Mouse (Mus musculus) MN1 (cell line): Measurements from ENCODE around the gene Btnl10.
A peak's percentile ranks its signal among the peaks of the same experiment; 100 is the strongest.

Experiments
- DNase-seq: peaks from one replicate; pipeline ENCODE4 v3.0.0-alpha.2; 2016; ENCODE audit warnings: low spot score

Btnl10 gene

DNA sequence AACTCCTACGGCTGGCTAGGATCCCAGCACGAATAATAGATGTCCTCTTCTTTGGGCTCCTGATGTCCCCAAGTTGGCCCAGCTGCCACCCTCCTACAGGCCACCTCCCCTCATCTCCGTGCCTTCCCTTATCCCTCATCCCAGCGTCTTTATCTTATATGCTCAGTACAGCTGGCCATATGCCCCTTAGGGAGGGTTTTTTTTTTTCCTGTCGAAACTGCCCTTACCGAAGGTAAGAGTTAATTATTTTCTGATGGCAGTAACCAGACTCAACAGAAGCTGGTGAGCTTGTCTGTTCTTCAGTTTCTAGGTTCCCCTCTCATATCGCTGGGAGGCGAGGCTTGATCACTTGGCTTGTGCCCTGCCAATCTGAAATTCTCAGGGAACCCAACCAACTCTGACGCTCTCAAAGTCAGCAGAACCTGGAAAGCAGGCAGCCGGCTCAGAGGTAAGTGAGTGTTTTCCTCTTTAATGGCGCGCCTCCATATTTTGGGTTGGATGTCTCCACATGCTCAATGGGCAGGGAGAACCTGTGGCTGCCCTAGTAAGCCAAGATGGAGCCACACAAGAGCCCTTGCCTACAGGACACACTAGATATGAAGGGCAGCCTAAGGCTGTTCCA lies at the start of gene Btnl10:
Gene Btnl10, plus strand, starts transcription at position 164 of the 622 bp plus-strand sequence.
- no peak for DNase-seq

DNA sequence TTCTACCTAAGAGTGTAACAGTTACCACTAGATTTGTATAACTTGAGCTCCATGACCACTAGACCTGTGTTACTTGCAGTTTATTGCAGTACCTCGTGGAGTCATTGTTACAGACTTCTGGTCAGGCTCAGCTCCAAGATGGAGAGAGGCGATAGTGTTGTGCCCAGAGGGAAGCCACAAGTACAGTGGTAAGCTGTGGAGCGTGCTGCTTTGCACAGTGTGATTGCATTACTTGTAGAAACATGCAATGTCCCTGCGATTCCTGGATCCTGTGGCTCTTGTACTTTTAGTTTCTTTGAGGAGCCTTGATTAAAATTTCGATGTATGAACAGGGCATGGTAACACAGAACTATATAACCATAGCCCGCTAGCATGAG lies 49.8 kb upstream of the Btnl10 start:
- no peak for DNase-seq

DNA sequence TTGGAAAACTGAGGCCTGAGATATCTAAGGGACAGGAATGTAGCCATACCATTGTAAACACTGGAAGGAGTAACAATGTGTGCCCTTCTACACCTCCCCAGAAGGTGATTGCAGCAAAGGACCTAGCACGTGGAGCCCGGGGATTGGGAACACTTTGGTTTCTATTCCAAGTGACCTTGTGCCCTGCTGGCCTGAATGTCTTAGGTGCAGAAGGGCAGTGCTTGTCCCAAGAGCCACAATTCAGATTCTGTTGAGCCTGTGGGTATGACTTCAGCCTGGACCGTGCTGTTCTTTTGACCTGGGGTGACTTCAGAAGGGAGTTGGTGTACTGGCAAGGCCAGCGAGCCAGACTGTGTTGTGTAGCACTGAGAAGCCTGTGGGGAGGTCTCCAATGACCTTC lies 46.7 kb upstream of the Btnl10 start:
- no peak for DNase-seq

DNA sequence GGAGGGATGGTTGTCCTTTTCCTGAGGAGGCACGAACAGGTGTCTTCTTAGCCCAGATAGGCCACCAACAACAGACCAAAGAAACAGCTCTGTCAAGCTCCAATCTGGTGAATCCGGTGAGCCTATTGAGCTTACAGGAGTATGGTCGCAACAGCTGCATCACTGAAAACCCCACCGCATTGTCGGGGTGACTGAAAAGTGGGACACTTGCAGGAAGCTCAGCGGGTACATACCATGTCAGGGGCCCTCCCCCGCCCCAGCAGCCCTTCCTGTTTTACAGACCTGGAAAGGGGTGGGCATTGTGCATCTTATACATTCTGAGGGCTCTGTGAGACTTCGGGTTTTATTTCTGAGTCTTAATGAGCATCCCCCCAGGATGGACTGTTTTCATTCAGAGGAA lies 34.0 kb upstream of the Btnl10 start:
- DNase-seq = no peak

DNA sequence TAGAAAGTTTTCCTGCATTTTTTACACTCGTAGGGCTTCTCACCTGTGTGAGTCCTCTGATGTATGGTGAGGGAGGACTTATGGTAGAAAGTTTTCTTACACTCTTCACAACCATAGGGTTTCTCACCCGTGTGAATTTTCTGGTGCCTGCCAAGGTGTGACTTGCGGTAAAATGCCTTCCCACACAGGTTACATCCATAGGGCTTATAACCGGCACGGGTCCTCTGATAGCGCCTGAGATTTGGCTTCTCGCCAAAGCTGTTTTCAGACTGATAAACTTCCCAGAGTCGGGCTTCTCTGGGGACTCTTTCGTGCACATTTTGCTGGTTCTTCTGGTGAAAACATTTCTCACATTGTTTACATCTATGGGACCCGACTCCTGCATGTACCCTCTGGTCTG lies 27.2 kb upstream of the Btnl10 start:
- no peak for DNase-seq

DNA sequence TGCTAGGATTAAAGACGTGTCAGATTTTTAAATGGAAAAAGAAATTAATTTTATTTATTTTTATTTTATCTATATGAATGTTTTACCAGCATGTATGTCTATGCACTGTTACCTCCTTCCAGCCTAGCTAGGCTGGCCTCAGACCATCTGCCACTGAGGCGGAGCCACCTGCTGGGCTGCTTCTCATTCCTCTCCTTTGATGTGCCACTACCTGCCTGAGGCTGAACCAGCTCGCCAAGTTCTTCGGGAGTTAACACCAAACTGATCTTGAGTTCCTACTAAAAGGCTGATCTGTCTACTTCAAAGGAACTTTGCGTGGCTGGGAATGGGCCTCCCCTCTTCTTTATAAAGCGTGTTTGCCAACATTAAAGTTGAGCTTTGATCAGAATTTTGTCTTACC lies 23.3 kb upstream of the Btnl10 start:
- no peak for DNase-seq

DNA sequence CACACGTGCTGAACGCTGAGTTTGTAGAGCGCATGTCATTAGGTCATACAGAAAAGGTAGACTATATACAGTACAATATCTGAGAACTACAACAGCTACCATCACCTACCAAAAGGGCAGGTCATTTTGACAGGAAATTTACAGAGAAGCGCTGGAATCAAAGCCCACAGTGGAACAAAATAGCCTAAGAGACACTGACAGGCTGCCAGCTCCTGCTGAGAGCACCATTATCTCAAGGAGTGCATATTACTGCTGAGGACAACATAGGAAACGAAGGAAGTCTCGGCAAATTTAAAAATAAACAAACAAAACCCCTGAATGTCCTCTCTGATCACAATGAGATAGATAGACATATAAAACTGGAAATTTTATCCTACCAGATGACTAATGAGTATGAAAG lies 20.2 kb upstream of the Btnl10 start:
- no peak for DNase-seq

DNA sequence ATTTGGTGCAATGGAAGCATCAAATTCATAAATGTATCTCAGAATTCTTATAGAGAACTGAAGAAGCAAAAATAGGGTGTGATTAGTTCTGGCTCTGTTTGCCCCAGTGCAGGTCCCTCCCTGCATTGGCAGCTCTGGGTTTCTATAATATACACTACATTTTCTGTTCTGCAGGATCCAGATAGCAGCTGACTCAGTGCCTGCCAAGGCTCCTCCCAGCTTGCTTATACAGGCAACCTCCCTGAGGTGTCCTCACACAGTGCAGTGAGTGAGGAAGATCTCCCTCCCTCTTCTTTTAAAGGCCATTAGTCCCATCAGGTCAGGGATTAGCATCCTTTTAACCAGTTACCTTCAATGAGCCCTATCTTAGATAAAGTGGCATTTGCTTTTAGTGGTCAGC lies 16.6 kb upstream of the Btnl10 start:
- DNase-seq = no peak

DNA sequence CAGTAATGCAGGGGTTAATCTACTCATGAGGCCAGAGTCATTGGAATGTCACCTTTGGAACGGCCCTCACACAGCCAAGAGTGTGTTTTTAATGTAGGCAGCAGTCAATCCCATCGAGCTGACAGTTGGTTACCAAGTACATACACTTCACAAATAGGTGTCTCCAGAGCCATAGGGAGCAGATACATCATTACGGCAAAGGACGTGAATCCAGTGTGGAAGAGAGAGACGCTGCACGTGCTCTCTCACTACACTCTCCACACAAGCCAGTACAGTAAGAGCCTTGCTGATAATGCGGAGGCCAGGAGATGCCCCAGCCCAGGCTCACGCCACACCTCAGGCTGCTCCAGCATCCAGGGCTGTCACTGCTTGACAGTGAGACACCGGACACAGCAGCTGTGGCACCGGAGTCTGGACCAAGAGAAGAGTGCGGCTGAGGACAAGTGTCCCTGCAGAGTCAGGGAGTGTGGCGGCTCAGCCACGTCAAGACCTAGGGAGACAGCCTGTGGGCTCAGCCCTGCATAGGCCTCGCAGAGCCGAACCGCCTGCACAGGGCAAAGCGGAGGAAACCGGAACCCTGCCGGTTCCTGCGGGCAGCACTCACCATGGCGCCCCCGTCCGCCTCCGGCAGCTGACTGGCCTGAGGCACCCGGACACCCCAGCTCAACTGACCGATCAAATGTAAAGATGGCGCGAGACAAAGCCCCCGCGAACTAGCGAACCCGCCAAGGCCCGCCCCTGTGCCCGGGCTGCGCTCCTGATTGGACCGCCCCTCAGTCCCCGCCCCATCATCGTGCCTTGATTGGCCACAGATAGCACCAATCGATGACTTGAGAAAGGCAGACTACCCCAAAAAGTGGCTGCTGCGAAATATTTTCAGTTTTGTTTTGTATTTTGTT lies 13.9 kb upstream of the Btnl10 start, which contains the start of gene Zfp39:
Gene Zfp39, minus strand, starts transcription at position 715 of the 899 bp plus-strand sequence.
- peak; percentile 95 for DNase-seq

DNA sequence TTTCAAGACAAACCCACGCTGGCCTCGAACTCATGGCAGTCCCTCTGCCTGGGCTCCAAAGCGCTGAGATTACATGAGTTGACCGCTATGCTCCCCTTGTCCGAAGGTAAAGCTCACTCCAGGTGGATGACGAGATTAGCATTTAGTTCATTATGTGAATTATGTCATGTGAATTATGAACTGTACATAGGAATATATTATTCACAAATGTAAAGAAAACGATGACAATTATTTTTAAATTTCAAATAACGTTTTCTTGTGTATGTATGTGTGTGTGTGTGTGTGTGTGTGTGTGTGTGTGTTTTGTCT lies 13.3 kb upstream of the Btnl10 start:
- no peak for DNase-seq

DNA sequence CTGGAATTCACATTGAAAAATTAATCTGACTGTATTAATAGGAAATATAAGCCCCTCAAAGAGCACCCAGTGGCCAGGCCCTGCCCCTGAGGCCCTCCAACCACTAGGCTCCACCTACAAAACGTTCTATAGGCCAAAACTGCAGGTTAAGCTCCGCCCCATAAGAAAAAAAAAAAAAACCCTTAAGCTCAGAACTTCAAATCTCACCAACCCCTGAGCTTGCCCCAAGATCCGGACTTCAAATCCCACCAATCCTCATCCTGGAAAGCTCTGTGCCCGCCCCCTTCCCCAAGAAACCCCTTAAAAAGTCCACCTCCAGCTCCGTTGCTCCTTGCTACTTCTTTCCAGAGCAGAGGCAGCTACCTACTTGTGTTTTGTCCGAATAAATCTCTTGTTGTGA lies 12.9 kb upstream of the Btnl10 start:
- no peak for DNase-seq

DNA sequence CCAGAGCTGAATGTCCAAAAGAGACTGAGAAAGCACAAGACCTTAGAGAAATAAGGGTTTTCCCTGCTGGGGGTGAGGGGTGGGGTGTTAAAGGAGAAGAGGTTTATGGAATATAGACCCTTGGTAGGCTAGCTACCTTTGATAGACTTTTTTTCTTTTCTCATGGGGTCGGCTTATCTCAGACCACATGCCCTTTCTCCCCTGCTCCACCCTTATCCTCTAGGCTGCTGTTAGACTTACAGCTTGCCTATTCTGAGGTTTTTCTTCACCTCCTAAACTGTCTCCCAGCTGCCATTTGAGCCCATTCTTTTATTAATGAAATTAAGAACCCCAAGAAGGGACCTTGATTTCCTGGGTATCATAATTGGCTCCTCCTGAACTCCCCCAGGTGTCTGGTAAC lies 3.9 kb upstream of the Btnl10 start:
- no peak for DNase-seq

DNA sequence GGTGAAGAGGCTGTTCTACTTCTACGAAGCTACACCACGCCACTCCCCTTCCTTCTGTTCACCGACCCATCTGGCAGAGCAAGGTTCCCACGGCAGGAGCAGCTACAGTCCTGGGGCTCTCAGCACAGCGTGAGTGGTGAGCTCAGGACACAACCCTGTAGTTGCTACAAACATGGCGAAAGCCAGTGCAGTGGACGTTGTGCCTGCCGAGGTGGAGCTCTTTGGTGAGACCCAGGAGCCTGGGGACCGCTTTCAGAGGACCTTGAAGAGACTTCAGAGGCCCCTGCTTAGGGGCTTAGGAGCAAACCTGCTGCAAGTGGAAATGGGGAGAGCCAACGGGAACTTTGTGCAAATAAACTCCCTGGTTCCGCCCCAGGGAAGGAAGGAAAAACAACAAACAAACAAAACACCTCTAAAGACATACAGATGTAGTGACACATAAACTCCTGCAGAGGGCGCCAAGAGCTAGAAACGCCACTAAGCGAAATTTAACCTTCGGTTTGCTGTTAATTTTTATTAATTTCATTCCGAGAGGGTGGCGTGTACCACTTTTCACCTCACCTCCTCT lies 3.2 kb upstream of the Btnl10 start:
- DNase-seq = peak; percentile 75

DNA sequence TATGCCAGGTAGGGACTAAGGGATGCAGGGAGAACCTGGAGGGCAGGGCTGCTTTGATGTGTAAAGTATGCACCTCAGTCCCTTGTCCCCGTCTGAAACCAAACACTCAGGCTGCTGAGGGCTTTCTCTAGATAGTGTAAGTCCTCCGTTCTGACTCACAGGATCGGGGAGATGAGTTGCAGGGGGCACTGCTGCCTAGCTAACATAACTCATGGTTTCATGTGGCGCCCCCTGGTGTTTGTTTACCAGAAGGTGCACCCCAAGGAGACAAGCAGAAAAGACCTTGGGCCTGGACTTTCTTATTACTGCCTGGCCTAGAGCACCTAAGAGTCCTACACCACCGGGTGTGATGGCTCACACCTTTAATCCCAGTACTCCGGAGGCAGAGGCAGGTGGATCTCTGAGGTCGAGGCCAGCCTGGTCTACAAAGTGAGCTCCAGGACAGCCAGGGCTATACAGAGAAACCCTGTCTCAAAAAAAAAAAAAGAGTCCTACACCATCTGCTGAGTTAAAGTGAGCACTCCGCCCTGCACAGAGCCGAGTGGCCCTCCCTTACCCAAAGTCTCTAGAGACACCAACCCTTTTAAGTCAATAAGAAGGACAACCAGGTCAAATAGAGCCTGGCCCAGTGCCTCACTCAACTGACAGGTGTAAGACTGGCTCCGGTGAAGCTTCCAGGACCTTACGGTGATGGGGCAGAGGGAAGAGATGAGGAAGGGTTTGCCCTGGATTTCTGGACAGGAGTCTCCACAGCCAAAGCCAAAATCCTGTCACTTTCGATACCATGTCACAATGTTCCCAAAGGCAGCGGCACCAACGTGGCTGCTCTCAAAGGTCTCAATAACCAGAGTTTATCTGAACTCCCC lies 596 bp upstream of the Btnl10 start:
- peak; percentile 49 for DNase-seq

DNA sequence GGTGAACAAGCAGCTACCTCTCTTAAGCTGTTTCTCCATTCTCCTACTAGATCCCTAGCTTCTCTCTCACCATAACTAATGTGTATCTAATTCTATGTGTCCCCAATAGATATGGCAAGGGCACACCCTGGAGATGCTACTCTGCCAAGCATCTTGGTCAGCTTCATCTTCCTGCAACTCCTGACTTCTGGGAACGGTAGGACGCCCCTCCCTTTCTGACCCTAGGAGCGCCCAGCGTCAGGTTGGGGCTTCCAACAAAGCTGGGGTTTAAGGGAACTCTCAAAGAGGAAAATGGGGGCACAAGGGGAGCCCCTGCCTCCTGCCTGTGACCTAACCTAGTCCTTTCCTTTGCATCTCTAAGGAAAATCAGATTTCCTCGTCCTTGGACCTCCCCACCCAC lies 1.1 kb downstream of the Btnl10 start:
- no peak for DNase-seq

DNA sequence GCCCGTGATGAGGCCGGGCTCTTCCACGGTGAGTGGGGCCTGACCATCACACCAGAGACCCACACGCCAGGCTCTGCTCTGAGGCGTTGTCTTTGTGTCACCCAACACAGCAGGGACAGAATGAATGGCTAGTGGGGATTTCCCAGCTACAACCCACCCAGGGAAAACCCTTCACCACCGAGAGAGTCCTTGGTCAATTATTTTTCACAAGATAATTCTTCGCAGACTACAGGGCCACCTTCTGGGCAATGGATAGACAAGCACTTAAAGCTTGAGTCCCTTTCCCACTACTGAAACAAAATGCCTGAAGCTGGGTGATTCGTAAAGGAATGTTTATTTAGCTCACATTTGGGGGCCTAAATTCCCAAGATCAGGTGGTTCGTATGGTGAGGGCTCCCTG lies 4.7 kb downstream of the Btnl10 start:
- DNase-seq = no peak

DNA sequence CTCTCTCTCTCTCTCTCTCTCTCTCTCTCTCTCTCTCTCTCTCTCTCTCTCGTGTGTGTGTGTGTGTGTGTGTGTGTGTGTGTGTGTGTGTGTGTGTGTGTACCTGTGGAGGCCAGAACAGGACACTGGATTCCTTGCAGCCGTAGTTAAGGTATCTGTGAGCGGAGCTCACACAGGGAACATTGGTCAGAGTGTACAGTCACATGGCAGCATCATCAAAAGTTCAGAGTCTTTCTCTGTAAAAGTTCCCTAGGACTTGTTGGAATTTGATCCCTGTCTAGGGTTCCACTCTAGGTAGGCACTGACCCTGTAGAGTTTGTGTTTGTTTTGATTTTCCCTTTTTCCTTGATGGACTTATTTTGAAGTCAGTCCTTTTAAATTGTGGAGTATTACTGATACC lies 8.9 kb downstream of the Btnl10 start:
- no peak for DNase-seq

DNA sequence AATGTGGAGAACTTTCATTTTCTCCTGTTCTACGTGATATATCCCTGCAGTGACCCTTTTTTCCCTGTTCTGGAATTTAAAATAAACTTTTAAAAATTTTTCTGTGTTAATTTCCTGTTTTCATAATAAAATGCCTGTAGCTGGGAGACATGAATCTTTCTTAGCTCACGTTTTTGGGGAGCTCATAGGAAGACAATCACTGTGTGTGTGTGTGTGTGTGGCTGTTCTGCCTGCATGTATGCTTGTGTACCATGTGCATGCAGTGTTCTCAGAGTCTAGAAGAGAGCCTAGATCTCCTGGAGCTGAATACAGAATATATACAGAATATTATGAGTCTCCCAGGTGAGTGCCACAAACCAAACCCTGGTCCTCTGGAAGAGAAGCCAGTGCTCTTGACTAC lies 9.3 kb downstream of the Btnl10 start:
- DNase-seq = no peak

DNA sequence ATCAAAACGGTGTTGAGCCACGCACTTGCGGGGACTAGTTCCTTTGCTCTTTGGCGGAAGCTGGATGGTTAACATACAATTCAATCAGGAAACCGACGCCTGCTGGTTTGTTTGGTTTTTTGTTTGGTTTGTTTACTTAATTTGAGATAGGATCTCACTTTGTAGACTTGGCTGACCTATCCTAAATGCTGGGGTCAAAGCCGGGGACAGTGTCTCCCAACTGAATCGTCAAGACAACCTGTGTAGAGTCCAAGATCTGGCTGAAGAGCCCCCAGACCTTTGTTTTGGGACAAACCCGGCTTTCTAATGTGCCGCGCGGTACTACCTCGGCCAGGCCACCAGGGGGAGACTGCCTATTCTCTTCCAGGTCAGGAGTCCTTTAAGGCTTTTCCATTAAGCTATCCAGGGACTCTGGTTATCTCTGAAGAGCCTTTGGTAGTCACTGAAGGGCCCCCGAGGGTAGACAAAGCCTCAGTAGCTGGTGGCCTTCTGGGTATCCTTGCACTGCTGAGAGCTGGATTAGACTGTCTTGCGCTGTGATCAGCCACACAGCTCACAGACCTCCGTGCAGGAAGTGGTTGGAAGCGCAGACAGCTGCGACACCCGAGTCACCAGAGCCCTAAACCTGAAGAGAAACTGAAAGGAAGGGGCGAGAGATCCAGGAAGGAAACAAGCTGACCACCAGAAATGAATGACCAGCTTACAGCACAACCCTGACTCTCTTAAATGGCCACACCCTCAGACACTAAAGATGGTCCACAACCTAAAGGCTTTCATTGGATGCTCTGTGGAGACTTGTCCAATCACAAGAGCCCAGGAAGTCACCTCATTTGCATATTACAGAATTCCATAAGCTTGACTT lies 10.3 kb downstream of the Btnl10 start:
- peak; percentile 92 for DNase-seq

DNA sequence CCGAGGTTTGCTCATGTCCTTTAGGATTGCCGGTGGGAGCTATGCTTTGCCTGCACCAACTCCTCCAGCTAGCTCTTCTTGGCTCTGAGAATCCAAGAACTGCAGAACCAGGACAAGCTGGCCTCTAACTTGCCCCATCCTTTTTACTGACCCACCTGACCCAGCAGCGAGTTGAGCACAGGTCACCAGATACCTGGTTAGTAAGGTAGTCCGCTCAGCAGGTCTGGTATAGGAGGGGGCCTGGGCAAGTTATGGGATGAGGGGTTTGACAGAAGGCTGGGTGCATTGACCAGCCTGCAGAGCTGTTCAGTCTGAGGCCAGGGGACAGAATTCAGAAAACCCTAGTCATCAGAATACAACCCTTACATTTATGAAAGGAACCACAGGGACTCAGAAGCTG lies 11.3 kb downstream of the Btnl10 start:
- DNase-seq = no peak

DNA sequence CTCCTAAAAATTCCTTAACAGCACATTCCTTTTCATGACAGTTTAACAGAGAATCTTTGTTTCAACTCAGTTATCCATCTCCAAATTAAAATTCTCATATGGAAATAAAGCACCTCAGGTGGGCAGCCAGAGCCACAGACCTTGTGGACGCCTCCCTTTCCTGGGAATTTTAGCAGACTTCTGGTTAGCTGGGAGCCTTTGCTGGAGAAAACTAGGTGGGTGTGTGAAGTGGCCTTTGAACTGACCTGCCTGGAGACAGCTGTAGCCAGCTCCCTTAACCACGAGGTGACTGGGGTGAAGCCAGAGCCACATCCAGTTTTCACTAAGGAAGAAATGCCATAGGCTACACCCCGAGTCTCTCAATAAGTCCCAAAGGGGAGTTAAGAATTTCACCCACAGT lies 11.9 kb downstream of the Btnl10 start:
- no peak for DNase-seq

DNA sequence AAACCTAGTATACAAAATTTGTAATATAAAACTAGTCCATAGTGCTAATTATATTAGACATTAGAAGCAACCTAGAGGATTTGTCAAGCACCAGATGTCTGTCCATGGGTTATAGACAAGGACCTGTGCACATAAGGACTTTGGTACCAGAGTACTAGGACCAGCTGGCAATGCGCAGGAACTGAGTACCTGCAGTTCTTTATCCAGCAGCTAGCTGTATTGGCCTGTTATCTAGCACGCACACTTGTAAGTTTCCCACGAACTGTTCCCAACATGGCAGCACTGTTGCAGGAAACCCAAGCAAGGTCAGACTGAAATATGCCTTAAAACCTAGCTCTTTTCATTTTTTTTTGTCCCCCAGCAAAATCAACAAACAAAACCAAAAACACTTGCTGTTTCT lies 12.5 kb downstream of the Btnl10 start:
- DNase-seq = no peak
